Mouse (Mus musculus) ovary, postnatal 36 days (tissue): ENCODE results near the gene Ngfr.

Experiments used
- DNase-seq: peaks from one replicate; pipeline ENCODE4 v3.0.0; 2022; ENCODE audit warnings: low spot score, mixed read lengths

Ngfr gene

DNA sequence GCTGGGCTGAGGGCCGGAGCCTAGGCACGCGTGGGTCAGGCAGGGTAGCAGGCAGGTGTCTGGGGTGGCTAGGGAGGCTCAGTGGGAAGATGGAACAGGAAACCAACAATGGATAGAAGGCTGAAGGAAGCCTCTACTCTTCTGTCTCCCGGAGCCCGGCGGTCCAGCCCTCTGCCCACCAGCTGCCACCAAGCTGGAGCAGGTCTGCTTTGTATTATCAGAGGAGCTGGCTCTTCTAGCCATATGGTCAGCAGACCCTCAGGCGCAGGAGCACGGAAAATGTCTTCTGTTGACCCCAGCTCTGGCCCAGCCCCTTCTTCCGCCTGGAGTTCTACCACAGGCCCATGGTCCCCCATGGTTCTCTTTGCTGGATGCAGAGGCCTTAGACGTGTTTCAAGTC, 22.2 kb downstream of the Ngfr start:
- DNase-seq = no peak

DNA sequence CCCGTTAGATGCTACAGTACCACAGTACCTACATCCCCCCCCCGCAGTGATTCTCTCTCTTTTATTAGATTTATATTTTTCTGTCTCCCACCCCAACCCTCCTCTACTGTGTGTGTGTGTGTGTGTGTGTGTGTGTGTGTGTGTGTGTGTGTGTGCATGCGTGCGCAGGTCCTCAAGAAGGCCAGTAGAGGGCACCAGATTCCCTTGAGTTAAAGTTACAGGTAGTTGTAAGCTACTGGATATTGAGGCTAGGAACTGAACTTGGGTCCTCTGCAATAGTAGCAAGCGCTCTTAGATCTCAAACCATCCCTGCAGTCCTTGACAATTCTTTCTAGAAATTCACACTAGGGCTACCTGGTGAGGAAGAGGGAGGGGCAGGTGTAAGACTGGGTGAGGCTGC, 23.7 kb downstream of the Ngfr start:
- DNase-seq = no peak

DNA sequence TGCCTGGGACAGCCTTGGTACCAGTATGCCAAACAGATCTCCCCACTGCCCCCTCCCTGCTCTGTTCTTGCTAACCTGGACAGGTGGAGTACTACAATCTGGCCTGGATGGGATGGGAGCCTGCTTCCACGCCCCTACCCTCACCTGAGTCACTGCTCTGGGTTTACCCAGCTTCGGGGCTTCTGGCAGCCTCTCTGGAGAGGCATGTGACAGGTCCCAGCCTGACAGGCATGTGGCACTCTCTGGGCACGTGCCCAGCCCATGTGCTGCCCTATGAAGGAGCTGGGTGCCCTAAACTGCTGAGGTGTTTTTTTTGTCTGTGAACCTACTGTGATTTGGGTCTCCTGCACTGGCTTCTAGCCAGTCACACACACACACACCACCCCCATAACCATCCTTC, 26.8 kb downstream of the Ngfr start:
- DNase-seq = no peak

DNA sequence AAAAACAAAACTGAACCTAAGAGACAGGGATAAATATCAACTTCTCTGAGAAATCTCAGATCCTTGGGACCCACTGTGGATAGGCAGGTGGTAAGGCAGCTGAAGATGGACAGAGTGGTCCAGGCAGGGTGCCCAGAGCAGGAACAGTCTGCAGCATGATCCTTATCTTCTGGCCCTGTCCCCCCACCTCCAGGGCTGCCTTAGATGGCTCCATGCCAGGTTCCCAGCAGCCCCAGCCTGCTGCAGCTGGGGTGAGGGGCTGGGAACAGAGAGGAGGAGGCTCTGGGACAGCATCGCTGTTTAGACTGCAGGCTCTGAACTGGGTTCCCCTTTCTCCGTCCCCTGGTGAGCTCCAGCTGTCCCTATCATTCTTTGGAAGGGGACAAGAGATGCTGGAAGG, 27.8 kb downstream of the Ngfr start:
- no peak for DNase-seq

DNA sequence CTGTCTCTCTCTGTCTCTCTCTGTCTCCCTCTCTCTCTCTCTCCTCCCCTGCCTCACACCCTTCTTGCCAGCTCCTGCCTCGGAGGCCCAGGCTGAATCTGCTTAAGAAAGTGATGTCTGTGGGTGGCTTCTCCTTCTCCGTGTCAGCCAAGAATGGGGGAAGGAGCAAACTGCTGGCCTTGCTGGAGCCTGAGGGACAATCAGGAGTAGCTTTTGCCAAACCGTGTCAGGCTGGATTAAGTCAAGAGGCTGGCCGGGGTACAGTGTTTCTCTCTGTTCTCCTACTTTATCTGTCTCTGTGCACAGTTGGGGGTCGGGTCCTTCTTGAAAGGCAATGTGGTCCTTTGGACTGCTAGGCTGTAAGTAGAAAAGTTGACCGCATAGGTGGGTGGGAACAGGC, 29.8 kb downstream of the Ngfr start:
- no peak for DNase-seq

DNA sequence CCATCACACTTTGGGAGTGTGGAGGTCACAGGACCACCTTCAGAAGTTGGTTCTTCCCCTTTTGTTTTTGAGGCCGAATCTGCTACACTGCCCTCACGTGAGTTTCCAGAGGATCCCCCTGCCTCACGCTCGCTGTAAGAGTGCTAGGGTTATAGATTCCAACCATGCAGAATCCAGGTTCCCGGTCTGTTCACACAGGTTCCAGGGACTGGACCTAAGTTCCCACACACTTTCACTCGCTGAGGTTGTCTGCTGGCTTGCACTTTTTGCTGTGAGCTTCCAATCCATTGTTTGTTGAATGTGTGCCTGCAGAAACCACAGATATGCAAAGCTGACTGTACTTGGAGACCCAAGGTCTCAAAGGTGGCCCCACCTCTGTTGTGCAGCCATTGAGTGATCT, 30.5 kb downstream of the Ngfr start:
- no peak for DNase-seq

DNA sequence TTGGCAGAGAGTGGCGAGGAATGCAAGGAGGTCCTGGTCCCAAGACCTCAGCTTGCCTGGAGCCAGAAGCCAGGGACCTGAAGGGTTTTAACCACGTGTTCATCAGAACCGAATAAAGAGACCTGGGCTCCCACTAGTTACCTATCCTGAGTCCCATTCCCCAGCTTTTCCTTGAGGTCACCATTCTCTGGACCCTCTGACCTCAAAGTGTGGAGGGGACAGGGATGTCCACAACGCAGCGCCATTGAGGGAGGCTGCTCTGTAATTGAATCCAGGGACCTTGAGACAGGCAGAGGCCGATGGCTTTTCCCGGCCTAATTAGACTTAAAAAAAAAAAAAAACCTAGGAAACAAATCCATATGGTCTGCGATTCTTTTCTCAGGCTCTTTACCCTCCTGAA, 32.3 kb downstream of the Ngfr start:
- DNase-seq = no peak

DNA sequence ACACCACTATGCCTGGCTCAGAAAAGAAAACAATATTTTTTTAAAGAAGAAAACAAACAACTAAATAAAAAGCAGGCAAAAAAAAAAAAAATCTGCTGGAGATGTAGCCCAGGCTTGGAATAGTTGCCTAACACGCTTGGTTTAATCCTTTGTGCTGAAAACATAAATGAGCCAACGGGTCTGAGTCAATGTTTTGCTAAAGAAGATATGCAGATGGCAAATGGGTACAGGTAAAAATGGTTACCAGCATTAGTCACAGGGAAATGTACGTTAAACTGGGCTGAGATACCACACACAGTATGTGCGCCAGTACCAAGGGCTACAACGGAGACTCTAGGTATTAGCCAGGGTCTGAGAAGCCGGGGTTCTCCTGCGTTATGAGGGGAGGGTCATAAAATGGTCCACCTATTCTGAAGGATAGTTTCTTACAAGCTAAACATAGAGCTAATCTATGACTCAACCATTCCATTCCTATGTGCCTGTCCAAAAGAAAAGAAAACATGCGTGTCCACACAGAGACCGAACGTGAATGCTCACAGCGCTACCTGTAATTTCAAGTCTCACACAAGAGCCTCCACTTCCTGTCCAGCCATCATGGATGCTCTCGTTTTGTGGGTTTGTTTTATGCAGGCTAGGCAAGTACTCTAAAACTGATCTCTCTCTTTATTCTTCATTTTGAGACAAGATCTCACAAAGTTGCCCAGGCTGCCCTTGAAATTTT, 37.1 kb downstream of the Ngfr start:
- DNase-seq = no peak

DNA sequence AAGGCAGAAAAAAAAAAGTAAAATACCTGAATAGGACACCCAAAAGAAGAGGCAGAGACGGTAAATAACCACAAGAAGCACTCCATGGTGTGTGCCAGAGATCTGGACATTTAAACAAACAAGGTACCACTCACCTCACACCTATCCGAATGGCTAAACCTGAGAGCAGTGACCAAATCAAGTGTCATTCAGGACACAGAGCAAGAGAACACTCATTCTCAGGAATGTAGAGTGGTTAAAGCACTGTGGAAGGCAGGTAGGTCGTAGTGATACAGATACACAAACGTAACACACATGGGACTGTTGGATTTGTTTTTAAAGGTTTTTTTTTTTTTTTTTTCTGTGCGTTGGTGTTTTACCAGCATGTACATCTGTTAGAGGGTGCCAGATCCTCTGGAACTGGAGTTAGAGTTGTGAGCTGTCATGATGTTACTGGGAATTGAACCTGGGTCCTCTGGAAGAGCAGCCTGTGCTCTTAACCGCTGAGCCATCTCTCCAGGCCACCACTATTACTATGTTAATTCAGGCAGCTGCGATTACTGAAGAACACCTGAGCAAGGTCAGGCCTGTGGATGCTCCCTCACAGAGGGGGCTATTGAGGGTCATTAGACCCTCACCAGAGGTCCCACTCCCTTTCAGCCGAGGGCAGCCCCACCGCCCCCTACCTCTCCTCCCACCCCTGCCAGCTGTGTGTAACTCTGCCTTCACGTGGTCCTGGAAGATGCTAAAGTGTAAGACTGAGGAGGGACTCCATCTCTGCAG, 41.3 kb downstream of the Ngfr start:
- no peak for DNase-seq

DNA sequence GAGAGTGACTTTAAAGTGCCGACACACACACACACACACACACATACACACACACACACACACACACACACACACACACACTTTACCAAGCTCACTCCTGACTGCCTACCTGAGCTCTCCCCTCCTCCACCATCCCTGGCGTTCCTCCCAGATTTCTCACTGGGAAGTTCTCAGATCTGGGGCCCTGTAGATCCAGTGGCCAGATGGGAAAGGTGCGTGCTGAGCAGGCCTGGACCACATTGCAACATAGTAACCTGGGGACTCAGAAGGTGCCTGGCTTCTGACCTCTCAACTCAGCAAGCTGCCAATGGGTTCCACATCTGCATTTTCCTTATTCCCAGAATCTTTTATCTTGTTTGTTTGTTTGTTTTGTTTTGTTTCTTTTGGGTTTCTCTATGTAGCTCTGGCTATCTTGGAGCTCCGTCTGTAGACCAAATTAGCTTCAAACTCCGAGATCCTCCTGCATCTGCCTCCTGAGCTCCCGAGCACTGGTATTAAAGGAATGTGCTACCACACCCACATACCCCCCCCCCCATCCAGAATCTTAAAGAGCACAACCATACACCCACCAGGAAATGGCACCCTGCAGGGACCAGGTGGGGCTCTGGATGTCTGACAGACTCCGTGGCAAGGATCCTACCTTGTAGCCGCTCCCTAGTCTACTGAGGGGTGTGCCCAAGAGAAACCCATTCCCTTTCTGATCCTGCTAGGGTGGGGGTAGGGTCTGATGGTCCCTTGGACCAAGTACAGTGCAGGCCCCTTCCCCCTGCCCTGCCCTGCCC, 42.8 kb downstream of the Ngfr start:
- DNase-seq = no peak

DNA sequence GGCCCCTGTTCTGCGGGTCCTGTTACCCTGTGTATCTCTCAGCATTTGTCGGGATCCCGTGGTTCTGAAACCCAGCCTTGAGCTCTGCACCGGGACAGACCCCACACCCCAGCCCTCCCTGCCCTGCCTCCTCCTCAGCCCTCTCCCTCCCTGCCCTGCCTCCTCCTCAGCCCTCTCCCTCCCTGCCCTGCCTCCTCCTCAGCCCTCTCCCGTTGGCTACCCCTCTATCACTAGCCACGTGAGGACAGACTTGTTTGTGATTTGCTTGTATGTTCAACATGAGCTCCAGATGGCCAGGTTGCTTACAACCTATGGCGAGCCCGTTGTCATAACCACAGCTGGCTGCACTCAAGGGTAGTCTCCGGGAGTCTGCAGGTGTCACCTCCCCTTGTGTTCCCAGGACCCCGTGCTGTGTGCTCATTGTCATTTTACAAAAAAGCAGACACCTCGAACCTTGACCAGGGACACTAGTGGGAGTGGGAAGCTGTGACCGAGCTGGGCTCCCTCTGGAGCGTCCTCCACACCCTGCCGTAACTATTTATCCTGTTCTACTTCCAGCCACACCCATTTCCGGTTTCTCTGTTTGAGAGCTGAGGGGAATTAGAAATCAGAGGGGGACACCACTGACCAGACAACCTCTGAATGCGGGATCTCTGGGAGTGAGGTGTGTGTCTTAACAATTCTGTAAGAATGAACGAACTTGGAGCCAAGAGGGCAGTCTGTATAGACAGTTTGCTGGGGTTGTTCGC, 46.7 kb downstream of the Ngfr start:
- no peak for DNase-seq

DNA sequence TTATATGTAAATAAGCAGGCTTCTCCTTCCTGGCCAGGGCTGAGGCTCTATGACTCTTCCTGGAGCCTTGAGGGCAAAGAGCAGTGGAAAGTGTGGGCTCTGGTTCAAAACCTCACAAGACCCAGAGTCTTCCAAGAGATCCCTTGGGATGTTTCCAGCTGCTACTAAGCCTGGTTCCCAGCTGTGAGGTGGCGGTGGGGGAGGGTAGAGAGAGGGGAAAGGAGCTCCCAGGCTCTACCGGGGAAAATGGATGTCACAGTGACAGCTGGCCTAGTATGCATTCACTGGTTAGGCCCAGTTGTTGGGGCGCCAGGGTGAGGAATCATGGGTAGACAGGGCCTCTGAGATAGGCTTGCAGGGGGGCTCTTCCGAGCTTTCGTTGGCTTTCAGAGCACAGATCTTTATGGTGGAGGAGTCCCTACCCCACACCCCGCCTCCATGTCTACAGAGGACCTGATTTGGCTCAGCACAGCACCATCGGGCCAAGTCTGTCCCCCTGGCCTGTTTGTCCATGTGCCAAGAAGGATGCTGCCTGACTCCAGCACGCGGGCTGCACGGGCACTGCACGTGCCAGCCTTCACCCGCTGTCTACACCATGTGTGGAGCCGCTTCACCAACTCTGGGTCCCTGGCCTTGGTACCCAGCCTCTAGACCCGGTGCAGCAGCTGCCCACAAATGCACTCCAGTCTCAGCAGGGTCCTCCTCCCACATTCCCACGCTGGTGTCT, 49.0 kb downstream of the Ngfr start:
- no peak for DNase-seq

DNA sequence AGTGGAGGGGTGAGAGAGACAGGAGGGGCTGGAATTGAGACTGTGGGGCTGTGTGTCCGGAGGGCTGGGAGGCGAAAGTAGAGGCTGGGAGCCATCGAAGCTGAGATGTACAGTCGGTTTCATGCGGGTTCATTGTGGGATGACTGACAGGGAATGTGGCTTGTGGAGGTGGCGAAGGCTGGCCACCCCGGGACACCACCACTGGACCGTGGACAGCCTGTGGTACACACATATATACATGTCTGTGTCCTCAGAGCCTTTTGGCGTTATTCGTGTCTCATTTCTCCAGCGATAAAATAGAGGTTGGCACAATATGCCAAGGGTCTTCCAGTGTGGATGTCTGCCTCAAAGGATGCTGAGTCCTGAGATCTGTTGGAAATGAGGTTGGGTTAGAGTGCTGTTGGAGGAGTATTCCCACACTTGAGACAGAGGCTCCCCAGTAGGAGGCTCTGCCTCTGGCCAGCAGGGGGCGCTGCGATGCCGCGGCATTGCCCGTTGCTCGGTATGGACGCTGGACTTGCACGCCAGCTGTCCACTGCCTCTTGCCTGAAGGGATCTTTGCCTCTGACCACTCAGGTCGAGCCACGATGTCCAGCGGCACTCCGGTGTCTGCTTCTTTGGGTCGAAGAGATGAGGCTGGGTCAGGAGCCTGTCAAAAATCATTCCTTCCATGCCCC, 53.9 kb downstream of the Ngfr start:
- DNase-seq = peak; percentile 91

DNA sequence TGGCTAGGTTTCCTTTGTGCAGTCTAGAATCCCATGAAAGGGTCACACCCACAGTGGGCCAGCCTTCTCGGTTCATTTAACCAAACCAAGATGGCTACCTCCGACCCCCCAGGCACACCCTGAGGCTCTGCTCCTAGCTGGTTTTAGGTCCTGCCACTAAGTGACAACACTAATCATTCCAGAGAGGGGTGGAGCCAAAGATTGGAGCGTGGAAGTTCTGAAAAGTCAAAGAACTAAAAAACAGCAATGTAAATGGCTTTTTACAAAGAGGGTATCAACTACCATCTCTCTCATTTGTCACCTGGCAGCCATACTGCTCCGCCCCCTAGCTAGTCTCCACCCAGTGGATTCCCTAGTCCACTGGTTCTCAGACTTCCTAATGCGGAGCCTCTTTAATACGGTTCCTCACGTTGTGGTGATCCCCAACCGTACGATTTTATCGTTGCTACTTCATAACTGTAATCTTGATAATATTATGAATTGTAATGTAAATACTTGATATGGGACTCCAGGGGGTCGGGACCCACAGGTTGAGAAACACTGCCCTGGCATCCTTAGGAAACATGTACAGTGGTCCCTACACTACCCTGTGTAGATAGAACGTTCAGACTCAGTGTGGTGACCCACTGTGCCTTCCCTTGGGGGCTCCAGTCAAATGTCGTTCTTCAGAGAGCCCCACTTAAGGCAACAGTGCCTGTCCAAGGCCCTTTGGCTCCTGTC, 55.0 kb downstream of the Ngfr start:
- DNase-seq = no peak

DNA sequence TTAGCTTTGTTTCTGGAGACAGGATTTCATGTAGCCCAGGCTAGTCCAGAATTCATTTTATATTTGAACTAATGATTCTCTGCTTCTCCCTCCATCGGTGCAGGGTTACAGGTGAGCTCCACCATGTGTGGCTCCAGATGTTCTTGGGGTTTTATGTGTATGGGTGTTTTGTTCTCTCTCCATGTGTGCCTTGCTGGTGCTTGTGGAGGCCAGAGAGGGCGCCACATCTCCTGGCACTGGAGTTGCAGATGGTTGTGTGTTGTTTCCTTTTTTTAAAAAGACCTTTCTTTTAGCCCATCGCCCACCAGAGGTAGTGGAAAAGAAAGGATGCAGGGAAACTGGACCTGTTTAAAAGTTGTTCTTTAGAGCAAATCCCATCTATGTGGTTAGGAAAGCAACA, 59.3 kb downstream of the Ngfr start:
- DNase-seq = no peak

DNA sequence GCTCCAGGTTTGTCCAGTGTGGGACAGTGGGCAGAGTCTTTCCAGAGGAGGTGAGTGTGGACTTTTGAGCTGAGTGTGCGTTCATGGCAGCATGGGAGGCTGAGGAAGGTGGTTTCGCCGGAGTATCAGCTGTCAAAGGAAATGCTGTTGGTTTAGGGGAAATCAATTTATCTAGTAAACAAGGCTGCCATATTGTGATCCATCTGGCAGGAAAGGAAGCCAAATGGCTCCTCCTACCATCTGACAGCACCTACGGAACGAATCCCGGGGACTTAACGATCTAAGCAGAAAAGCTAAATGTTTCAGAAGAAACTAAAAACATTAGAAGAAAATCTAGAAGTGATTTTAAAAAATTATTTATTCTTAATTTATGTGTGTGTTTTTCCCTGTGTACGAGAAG, 60.2 kb downstream of the Ngfr start:
- no peak for DNase-seq

DNA sequence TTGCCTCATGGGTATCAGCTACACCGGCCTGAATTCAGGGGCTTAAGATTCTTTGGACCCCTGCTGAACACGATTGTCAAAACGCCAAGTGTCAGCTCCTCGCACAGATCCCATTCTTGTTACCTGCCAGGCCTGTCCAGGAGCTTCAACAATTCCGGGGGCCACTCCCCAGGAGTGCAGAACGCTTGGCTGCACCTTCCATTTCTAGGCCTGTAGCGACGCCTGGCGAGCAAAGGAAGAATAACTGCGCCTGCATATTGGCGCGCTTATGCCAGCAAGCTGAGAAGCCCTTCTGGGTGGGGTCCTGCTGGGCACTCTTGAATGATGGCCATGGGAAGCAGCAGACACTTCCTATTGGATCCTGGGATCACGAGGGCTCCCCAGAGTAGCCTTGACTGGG, 66.0 kb downstream of the Ngfr start:
- peak; percentile 73 for DNase-seq

DNA sequence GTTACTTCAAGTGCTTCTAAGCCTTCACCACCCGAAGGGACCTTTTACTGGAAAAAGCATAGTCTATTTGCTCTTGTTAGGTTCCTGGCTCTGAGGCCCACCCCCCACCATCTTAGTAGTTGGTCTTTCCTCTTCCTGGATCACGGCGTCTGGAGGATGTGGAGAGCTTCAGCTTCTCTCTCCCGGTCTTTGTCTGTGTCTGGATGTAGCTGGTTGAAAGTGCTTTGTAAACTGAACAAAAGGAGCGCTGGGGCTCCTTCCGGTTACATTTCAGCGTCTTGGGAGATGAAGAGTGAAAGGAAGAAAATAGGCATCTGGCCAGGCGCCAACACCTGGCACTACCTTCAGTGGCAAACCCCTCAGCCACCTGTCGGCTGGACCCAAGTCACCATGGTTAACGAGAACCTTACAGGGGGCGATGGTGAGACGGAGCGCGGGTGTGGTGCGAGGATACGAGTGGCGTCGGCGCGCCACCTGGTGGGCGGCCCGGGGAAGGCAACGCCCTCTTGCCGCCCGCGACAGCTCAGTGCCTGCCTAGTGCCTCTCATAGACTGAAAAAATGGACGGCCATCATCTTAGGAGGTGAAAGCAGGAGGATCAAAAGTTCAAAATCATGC, 67.0 kb downstream of the Ngfr start:
- peak; percentile 86 for DNase-seq

DNA sequence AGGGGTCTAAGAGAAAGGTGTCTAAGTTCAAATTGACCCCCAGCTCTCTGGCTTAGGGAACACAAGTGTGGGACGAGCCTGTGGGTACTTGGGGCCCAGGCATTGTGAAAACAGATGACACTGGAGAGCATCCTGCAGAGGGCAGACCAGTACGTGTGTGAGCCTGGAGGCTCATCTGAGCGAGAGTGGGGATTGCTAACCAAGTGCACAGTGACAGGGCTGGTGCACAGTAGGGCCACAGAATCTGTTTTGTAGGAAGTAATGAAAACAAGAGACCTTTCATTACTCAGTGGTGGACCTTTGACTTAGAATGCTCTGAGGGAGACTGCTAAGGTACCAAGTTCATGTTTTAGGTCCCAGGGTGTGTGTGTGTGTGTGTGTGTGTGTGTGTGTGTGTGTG, 67.5 kb downstream of the Ngfr start:
- no peak for DNase-seq

DNA sequence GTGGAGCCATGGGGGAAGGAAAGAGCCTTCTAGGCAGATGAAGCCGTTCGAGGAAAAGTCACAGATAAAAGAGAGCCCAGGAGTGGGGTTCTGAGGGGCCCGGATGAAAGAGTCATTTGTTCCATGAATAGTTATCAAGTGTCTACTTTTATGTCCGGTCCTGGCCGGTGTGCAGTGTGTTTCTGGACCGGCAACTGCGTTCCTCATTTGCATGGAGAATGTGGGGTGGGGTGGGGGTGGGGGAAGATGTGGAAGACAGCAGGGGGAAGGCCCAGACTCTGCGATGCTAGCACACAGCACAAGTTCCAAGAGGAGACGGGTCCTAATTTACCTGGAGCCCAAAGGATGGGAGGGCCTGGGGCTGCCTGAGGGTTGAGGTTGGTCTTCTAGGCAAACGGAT, 68.2 kb downstream of the Ngfr start:
- no peak for DNase-seq
